ENCODE assay signal across 10 mouse cellular contexts in genomic region chr13:107677091-107677470, GRCm38 (mm10).
DNase-seq lines count a peak whose midpoint lies in the region; ATAC-seq and TF ChIP-seq lines count a peak whose summit lies in the region.
"Had no signal": no experiment of that assay in that cellular context is flagged by ENCODE, and none has a peak within 500 bp of the region (broad histone marks: within the 10 kb centered on the region; RNA-seq: fewer than 3 reads in every experiment).

No protein-coding gene starts in this region.

- ATAC-seq in forebrain, embryonic 14.5 days = peak; percentile 13; the same call in 1 of the 2 replicates
- ATAC-seq in forebrain, embryonic 16.5 days = no peak
- ATAC-seq in liver, postnatal 0 days = no peak
- no peak for ATAC-seq in liver, embryonic 12.5 days
- no peak for ATAC-seq in intestine, embryonic 14.5 days (replicated peaks; ENCODE audit: low FRiP score, low TSS enrichment, low read depth)
- ATAC-seq in stomach, embryonic 14.5 days (ENCODE audit: insufficient number of reproducible peaks, insufficient read depth, low FRiP score, low read depth) = no peak

- no peak overlapping the region for H3K27ac ChIP-seq in forebrain, embryonic 14.5 days (ENCODE audit: low read depth, low read length)
- no peak overlapping the region; the same call in 1 of the 2 replicates for H3K27ac ChIP-seq in forebrain, embryonic 16.5 days (ENCODE audit: low read length)
- peak overlapping the region; percentile 67 for H3K27ac ChIP-seq in liver, postnatal 0 days (ENCODE audit: low read depth)
- H3K27ac ChIP-seq in liver, embryonic 12.5 days = no peak overlapping the region
- H3K27ac ChIP-seq in intestine, embryonic 14.5 days (ENCODE audit: low read depth) = peak overlapping the region; percentile 81
- peak overlapping the region; percentile 57; the same call in 1 of the 2 replicates for H3K27ac ChIP-seq in stomach, embryonic 14.5 days (ENCODE audit: low read length)
- H3K27ac ChIP-seq: midbrain, embryonic 12.5 days had no signal

- TF ChIP-seq CTCF in liver, postnatal 0 days (IDR thresholded peaks at IDR 0.05; ENCODE audit: low read depth) = no peak

- H3K9ac ChIP-seq in forebrain, embryonic 14.5 days (ENCODE audit: low read length) = no peak overlapping the region
- H3K9ac ChIP-seq in forebrain, embryonic 16.5 days (replicated peaks; ENCODE audit: low read depth, low read length) = no peak overlapping the region
- H3K9ac ChIP-seq in liver, postnatal 0 days (replicated peaks) = no peak overlapping the region
- no peak overlapping the region for H3K9ac ChIP-seq in liver, embryonic 12.5 days
- H3K9ac ChIP-seq in intestine, embryonic 14.5 days (ENCODE audit: low read length) = no peak overlapping the region
- H3K9ac ChIP-seq in stomach, embryonic 14.5 days (replicated peaks; ENCODE audit: low read depth, low read length) = no peak overlapping the region
- H3K9ac ChIP-seq: midbrain, embryonic 12.5 days had no signal

- H3K9me3 ChIP-seq in forebrain, embryonic 14.5 days (replicated peaks; ENCODE audit: control insufficient read depth, low read length) = no peaks in the 10 kb centered on the region
- no peaks in the 10 kb centered on the region for H3K9me3 ChIP-seq in forebrain, embryonic 16.5 days (ENCODE audit: control insufficient read depth, low read length)
- H3K9me3 ChIP-seq in liver, postnatal 0 days (ENCODE audit: low read length) = no peaks in the 10 kb centered on the region
- H3K9me3 ChIP-seq in liver, embryonic 12.5 days (replicated peaks) = no peaks in the 10 kb centered on the region
- H3K9me3 ChIP-seq in intestine, embryonic 14.5 days (ENCODE audit: control insufficient read depth, low read length) = no peaks in the 10 kb centered on the region
- H3K9me3 ChIP-seq in stomach, embryonic 14.5 days (ENCODE audit: control insufficient read depth, low read depth, low read length) = no peaks in the 10 kb centered on the region
- H3K9me3 ChIP-seq: midbrain, embryonic 12.5 days had no signal

- no peak overlapping the region for H3K4me2 ChIP-seq in forebrain, embryonic 14.5 days (ENCODE audit: low read length)
- no peak overlapping the region for H3K4me2 ChIP-seq in forebrain, embryonic 16.5 days (ENCODE audit: low read length)
- no peak overlapping the region for H3K4me2 ChIP-seq in liver, postnatal 0 days (ENCODE audit: low read depth, low read length)
- H3K4me2 ChIP-seq in liver, embryonic 12.5 days = no peak overlapping the region
- no peak overlapping the region for H3K4me2 ChIP-seq in intestine, embryonic 14.5 days (ENCODE audit: low read length)
- no peak overlapping the region for H3K4me2 ChIP-seq in stomach, embryonic 14.5 days (replicated peaks; ENCODE audit: low read depth, low read length)
- H3K4me2 ChIP-seq: midbrain, embryonic 12.5 days had no signal

- H3K36me3 ChIP-seq in forebrain, embryonic 14.5 days (ENCODE audit: control insufficient read depth, insufficient read depth, low read length) = no peaks in the 10 kb centered on the region
- no peaks in the 10 kb centered on the region for H3K36me3 ChIP-seq in forebrain, embryonic 16.5 days (ENCODE audit: control insufficient read depth, insufficient read depth)
- no peaks in the 10 kb centered on the region for H3K36me3 ChIP-seq in liver, postnatal 0 days (replicated peaks; ENCODE audit: insufficient read depth, low read length)
- H3K36me3 ChIP-seq in liver, embryonic 12.5 days = no peaks in the 10 kb centered on the region
- H3K36me3 ChIP-seq in intestine, embryonic 14.5 days (ENCODE audit: control insufficient read depth, insufficient read depth, low read length) = no peaks in the 10 kb centered on the region
- H3K36me3 ChIP-seq in stomach, embryonic 14.5 days (ENCODE audit: control insufficient read depth, insufficient read depth, low read length) = no peaks in the 10 kb centered on the region
- H3K36me3 ChIP-seq: midbrain, embryonic 12.5 days had no signal

- 39% methylated on average over 8 of the region's 8 CpGs for WGBS in forebrain, embryonic 14.5 days
- WGBS in forebrain, embryonic 16.5 days = 42% methylated on average over 8 of the region's 8 CpGs
- 50% methylated on average over 8 of the region's 8 CpGs for WGBS in liver, postnatal 0 days (ENCODE audit: insufficient replicate concordance)
- 50% methylated on average over 8 of the region's 8 CpGs for WGBS in liver, embryonic 12.5 days (ENCODE audit: insufficient replicate concordance)
- WGBS in intestine, embryonic 14.5 days = 49% methylated on average over 8 of the region's 8 CpGs
- 44% methylated on average over 8 of the region's 8 CpGs for WGBS in stomach, embryonic 14.5 days

- H3K4me3 ChIP-seq in forebrain, embryonic 14.5 days (ENCODE audit: low read depth, low read length) = no peak overlapping the region
- H3K4me3 ChIP-seq in forebrain, embryonic 16.5 days (replicated peaks; ENCODE audit: low read length) = no peak overlapping the region
- no peak overlapping the region for H3K4me3 ChIP-seq in liver, postnatal 0 days (ENCODE audit: low read depth, low read length)
- H3K4me3 ChIP-seq in liver, embryonic 12.5 days = no peak overlapping the region
- no peak overlapping the region for H3K4me3 ChIP-seq in intestine, embryonic 14.5 days (ENCODE audit: low read depth, low read length)
- no peak overlapping the region for H3K4me3 ChIP-seq in stomach, embryonic 14.5 days (ENCODE audit: low read depth, low read length)
- H3K4me3 ChIP-seq: midbrain, embryonic 12.5 days had no signal

- no peak for DNase-seq in forebrain, embryonic 14.5 days (ENCODE audit: low spot score)
- no peak for DNase-seq in liver, postnatal 0 days
- no peak for DNase-seq in intestine, embryonic 14.5 days (ENCODE audit: low spot score)
- no peak for DNase-seq in layer of hippocampus, postnatal 25 days (ENCODE audit: extremely low spot score in 1 of 2, low spot score in 1 of 2)
- no peak for DNase-seq in B cell, adult 2 months
- DNase-seq: thymus, postnatal 25 days had no signal

- peaks cover 8% of the 10 kb centered on the region; the same call in 1 of the 2 replicates for H3K4me1 ChIP-seq in forebrain, embryonic 14.5 days (ENCODE audit: control insufficient read depth, insufficient read depth, low read length)
- H3K4me1 ChIP-seq in forebrain, embryonic 16.5 days (replicated peaks; ENCODE audit: control insufficient read depth, insufficient read depth, low read length) = peaks cover 13% of the 10 kb centered on the region
- H3K4me1 ChIP-seq in liver, postnatal 0 days (ENCODE audit: insufficient read depth) = 0 out of 2 replicates have a peak, but pooled peaks cover 4% of the 10 kb centered on the region
- H3K4me1 ChIP-seq in liver, embryonic 12.5 days = peaks cover 5% of the 10 kb centered on the region
- H3K4me1 ChIP-seq in intestine, embryonic 14.5 days (replicated peaks; ENCODE audit: control insufficient read depth, insufficient read depth, low read length) = 0 out of 2 replicates have a peak, but pooled peaks cover 11% of the 10 kb centered on the region
- peaks cover 11% of the 10 kb centered on the region for H3K4me1 ChIP-seq in stomach, embryonic 14.5 days (ENCODE audit: control insufficient read depth, insufficient read depth, low read length)

- TF ChIP-seq EP300 in liver, postnatal 0 days (IDR thresholded peaks at IDR 0.05; ENCODE audit: low read depth) = no peak

- H3K27me3 ChIP-seq in forebrain, embryonic 14.5 days (replicated peaks; ENCODE audit: control insufficient read depth, insufficient read depth, low read length) = no peaks in the 10 kb centered on the region
- H3K27me3 ChIP-seq in forebrain, embryonic 16.5 days (replicated peaks; ENCODE audit: control insufficient read depth, insufficient read depth, low read length) = no peaks in the 10 kb centered on the region
- no peaks in the 10 kb centered on the region for H3K27me3 ChIP-seq in liver, postnatal 0 days (ENCODE audit: insufficient read depth, low read length)
- H3K27me3 ChIP-seq in liver, embryonic 12.5 days (replicated peaks) = 0 out of 2 replicates have a peak, but pooled peaks cover 2% of the 10 kb centered on the region
- H3K27me3 ChIP-seq in intestine, embryonic 14.5 days (replicated peaks; ENCODE audit: control insufficient read depth, insufficient read depth, low read length) = no peaks in the 10 kb centered on the region
- H3K27me3 ChIP-seq in stomach, embryonic 14.5 days (ENCODE audit: control insufficient read depth, insufficient read depth, low read length) = no peaks in the 10 kb centered on the region

Comparison
In these comparisons a context has a peak if more than half of its experiments do, and no peak if none do; other contexts are left out.
1. H3K27ac ChIP-seq: peak in liver, postnatal 0 days (single experiment), intestine, embryonic 14.5 days (single experiment) and stomach, embryonic 14.5 days (single experiment); none in forebrain, embryonic 14.5 days (single experiment), forebrain, embryonic 16.5 days (single experiment) and liver, embryonic 12.5 days (single experiment).